35 mouse cellular contexts compared by ENCODE assay signal in the genomic region with DNA sequence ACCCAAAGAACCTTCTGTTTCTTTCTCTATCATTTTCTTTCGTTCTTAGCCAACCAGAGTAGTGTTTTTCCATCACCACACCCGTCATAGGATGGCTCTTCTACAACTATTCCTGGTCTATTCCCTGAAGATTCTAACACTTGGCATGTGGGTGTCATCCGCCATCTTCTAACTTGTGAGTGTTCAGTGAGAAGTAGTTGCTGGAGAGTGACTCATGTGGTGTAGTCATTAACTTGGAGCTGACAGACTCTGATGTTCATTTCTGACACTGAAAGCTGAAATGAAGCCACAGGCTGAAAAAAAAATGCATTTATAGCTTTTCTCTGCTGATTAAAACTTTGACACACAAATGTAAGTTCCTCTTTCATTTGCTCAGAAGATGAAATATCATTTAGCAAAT. TPM values are rescaled to one million over a fixed set of nuclear protein-coding genes. Genes with fewer than 3 reads are reported as not detected.
A peak's percentile ranks its signal among the peaks of the same experiment; 100 is the strongest.
DNase-seq lines count a peak whose midpoint lies in the region; ATAC-seq and TF ChIP-seq lines count a peak whose summit lies in the region.
"Had no signal": no experiment of that assay in that cellular context is flagged by ENCODE, and none has a peak within 500 bp of the region (broad histone marks: within the 10 kb centered on the region; RNA-seq: fewer than 3 reads in every experiment).

No protein-coding gene starts in this region.

- no peaks in the 10 kb centered on the region for H3K27me3 ChIP-seq in lung, postnatal 0 days (replicated peaks; ENCODE audit: insufficient read depth, low read length)
- H3K27me3 ChIP-seq: embryonic facial prominence, embryonic 13.5 days; intestine, embryonic 15.5 days; neural tube, embryonic 13.5 days had no signal

- no peak overlapping the region for H3K4me3 ChIP-seq in lung, postnatal 0 days (ENCODE audit: low read depth, low read length)
- H3K4me3 ChIP-seq: embryonic facial prominence, embryonic 13.5 days; erythroblast, embryonic 14.5 days; hindbrain, embryonic 10.5 days; intestine, embryonic 15.5 days; midbrain, embryonic 10.5 days; myocyte; neural tube, embryonic 13.5 days had no signal

- 58% methylated on average over 3 of the region's 3 CpGs for WGBS in lung, postnatal 0 days

- ATAC-seq in lung, postnatal 0 days: no peak
- ATAC-seq: CD4-positive, CD25-positive, alpha-beta regulatory T cell, adult 4 months; forebrain, embryonic 14.5 days; hindbrain, embryonic 16.5 days; intestine, embryonic 15.5 days; midbrain, embryonic 16.5 days had no signal

- no peak for TF ChIP-seq CTCF in lung, postnatal 0 days (IDR thresholded peaks at IDR 0.05)

- intact Hi-C loops in heart, postnatal 14 days (cut with DNase I): no loop called here
- intact Hi-C loops in left cerebral cortex, postnatal 25 days (cut with DNase I): no loop called here

- no peak overlapping the region for H3K27ac ChIP-seq in lung, postnatal 0 days (ENCODE audit: low read length)
- H3K27ac ChIP-seq: embryonic facial prominence, embryonic 13.5 days; hindbrain, embryonic 10.5 days; intestine, embryonic 15.5 days; midbrain, embryonic 10.5 days; neural tube, embryonic 13.5 days had no signal

- peak; percentile 74 for DNase-seq in heart, adult 11 months
- DNase-seq in heart, postnatal 14 days: no peak
- peak; percentile 71 for DNase-seq in right cerebral cortex, adult 18-20 months
- DNase-seq in right cerebral cortex, postnatal 25 days: no peak
- peak; percentile 85 for DNase-seq in brain, adult 2 months (ENCODE audit: low read depth, low spot score)
- DNase-seq in left cerebral cortex, postnatal 25 days (ENCODE audit: low spot score in 2 of 2): peak; percentile 18 to 90
- no peak for DNase-seq in adipocyte (ENCODE audit: low spot score)
- DNase-seq in lung, postnatal 0 days (ENCODE audit: low spot score): no peak
- DNase-seq: adrenal gland, adult 2 months; cerebellum, adult 18-20 months; cerebellum, postnatal 36 days; embryo, embryonic 11 days; kidney, adult 9 months; kidney, postnatal 14 days; retina, postnatal 1 day; thymus, postnatal 25 days had no signal

- no peaks in the 10 kb centered on the region for H3K4me1 ChIP-seq in lung, postnatal 0 days (ENCODE audit: insufficient read depth, low read depth, low read length)
- H3K4me1 ChIP-seq: embryonic facial prominence, embryonic 13.5 days; hindbrain, embryonic 10.5 days; intestine, embryonic 15.5 days; midbrain, embryonic 10.5 days; neural tube, embryonic 13.5 days had no signal

- H3K9ac ChIP-seq in lung, postnatal 0 days (replicated peaks; ENCODE audit: low read depth): no peak overlapping the region
- H3K9ac ChIP-seq: embryonic facial prominence, embryonic 13.5 days; intestine, embryonic 15.5 days; neural tube, embryonic 13.5 days had no signal

- no peak for TF ChIP-seq EP300 in lung, postnatal 0 days (IDR thresholded peaks at IDR 0.05)

- no peak overlapping the region for H3K4me2 ChIP-seq in lung, postnatal 0 days (replicated peaks; ENCODE audit: low read depth, low read length)
- H3K4me2 ChIP-seq: embryonic facial prominence, embryonic 13.5 days; heart, embryonic 11.5 days; intestine, embryonic 15.5 days; neural tube, embryonic 13.5 days had no signal

- H3K9me3 ChIP-seq in lung, postnatal 0 days (ENCODE audit: low read length): no peaks in the 10 kb centered on the region
- H3K9me3 ChIP-seq: embryonic facial prominence, embryonic 13.5 days; hindbrain, embryonic 10.5 days; intestine, embryonic 15.5 days; midbrain, embryonic 10.5 days; neural tube, embryonic 13.5 days had no signal

- H3K36me3 ChIP-seq in lung, postnatal 0 days (ENCODE audit: insufficient read depth, low read length): no peaks in the 10 kb centered on the region
- H3K36me3 ChIP-seq: embryonic facial prominence, embryonic 13.5 days; hindbrain, embryonic 10.5 days; intestine, embryonic 15.5 days; midbrain, embryonic 10.5 days; neural tube, embryonic 13.5 days had no signal

RNA-seq across cellular contexts. Expression of gene Cdh9, which starts 34.7 kb away (rescaled TPM):
- total RNA-seq in heart, postnatal 14 days (2021): not detected
- total RNA-seq in left cerebral cortex, postnatal 25 days (2021): 10 to 100 TPM; 15.0 to 20.0 TPM
- polyA plus RNA-seq in lung, postnatal 0 days (2015; fragmentation: Nextera tagmentation; extraction: Ambion mirVana): not detected in 2 replicates
- total RNA-seq: gastrocnemius, adult 8-10 months; granulocyte monocyte progenitor cell, adult 5-6 weeks; liver, adult 2 months had no signal
- polyA plus RNA-seq: CD4-positive, CD25-positive, alpha-beta regulatory T cell, adult 4 months; erythroblast, embryonic 14.5 days; heart, postnatal 0 days; liver, adult 2 months; liver, embryonic 16.5 days; lung, embryonic 16.5 days; myocyte; spleen, adult 2 months had no signal

Comparison
In these comparisons a context has a peak if more than half of its experiments do, and no peak if none do; other contexts are left out.
1. DNase-seq: peak in heart, adult 11 months (single experiment), right cerebral cortex, adult 18-20 months (single experiment), brain, adult 2 months (single experiment) and left cerebral cortex, postnatal 25 days (2 of 2); none in heart, postnatal 14 days (0 of 2), right cerebral cortex, postnatal 25 days (single experiment), adipocyte (single experiment) and lung, postnatal 0 days (single experiment).
2. RNA of gene Cdh9, which starts 34.7 kb away (total RNA-seq): 15.0 to 20.0 TPM in left cerebral cortex, postnatal 25 days; not detected in heart, postnatal 14 days; every median in the first group is over 10 times any median in the second.